In genomic region chr17:22520037-22520436, GRCm38 (mm10) we compare ENCODE assay signal across 22 mouse cellular contexts. TPM values are rescaled to one million over a fixed set of nuclear protein-coding genes. Genes with fewer than 3 reads are reported as not detected.
DNase-seq lines count a peak whose midpoint lies in the region; TF ChIP-seq lines count a peak whose summit lies in the region.
"Not testable (repeated sequence)": the region's sequence is repeated elsewhere in the genome, so short reads cannot be mapped to it uniquely, and the experiment has no call there.
"Had no signal": no experiment of that assay in that cellular context is flagged by ENCODE, and none has a peak within 500 bp of the region (broad histone marks: within the 10 kb centered on the region; RNA-seq: fewer than 3 reads in every experiment).

No protein-coding gene starts in this region.

- H3K4me1 ChIP-seq in ES-Bruce4 (ENCODE audit: control insufficient read depth, insufficient read depth, low read length); ES-E14 (ENCODE audit: control insufficient read depth in 2 of 2, insufficient read depth in 2 of 2, low read length in 2 of 2, poor library complexity in 1 of 2): not testable (repeated sequence)

- peak; percentile 54 for DNase-seq in ES-CJ7 (ENCODE audit: low read depth, low spot score)
- peak; percentile 44 for DNase-seq in ES-E14 (ENCODE audit: low read depth, low spot score)
- DNase-seq in R1 (ENCODE audit: low read depth, low spot score): peak; percentile 84
- DNase-seq in ZHBTc4 (ENCODE audit: low read depth, low spot score): peak; percentile 86

- not testable (repeated sequence) for TF ChIP-seq POLR2A in ES-Bruce4 (IDR thresholded peaks at IDR 0.05; ENCODE audit: insufficient read depth, low read length)

- not testable (repeated sequence) for H3K4me3 ChIP-seq in ES-Bruce4 (ENCODE audit: low read depth, low read length); ES-E14 (ENCODE audit: insufficient read depth in 1 of 2, low read depth in 1 of 2, low read length in 2 of 2, poor library complexity in 1 of 2, severe bottlenecking in 1 of 2)

- in situ Hi-C loops in ES-E14 (cut with MboI; ENCODE audit: low sequenced_read_pairs in 2 of 2, unreplicated experiment in 2 of 2): not testable (repeated sequence)

- H3K27me3 ChIP-seq in ES-Bruce4 (ENCODE audit: control insufficient read depth, insufficient read depth, low read length, poor library complexity, severe bottlenecking): not testable (repeated sequence)

- not testable (repeated sequence) for H3K9me3 ChIP-seq in ES-Bruce4 (replicated peaks; ENCODE audit: control insufficient read depth, insufficient read depth, low read length, poor library complexity, severe bottlenecking); ES-E14 (ENCODE audit: control insufficient read depth, insufficient read depth, low read depth, low read length)

- H3K36me3 ChIP-seq in ES-Bruce4 (ENCODE audit: control insufficient read depth, insufficient read depth, low read length, poor library complexity, severe bottlenecking); ES-E14 (ENCODE audit: control insufficient read depth, insufficient read depth, low read length, poor library complexity, severe bottlenecking): not testable (repeated sequence)

- not testable (repeated sequence) for TF ChIP-seq EP300 in ES-Bruce4 (IDR thresholded peaks at IDR 0.05; ENCODE audit: insufficient read depth, low read depth, low read length)

- not testable (repeated sequence) for H3K9ac ChIP-seq in ES-Bruce4 (ENCODE audit: low read depth, poor library complexity, severe bottlenecking); ES-E14 (ENCODE audit: insufficient read depth, low read depth, low read length, poor library complexity, severe bottlenecking)

- peak overlapping the region; percentile 97 for H3K27ac ChIP-seq in ES-Bruce4 (ENCODE audit: insufficient read depth, low read length)
- H3K27ac ChIP-seq in ES-E14 (ENCODE audit: insufficient read depth, low read depth, low read length, poor library complexity, severe bottlenecking): not testable (repeated sequence)

- TF ChIP-seq CTCF in ES-Bruce4 (IDR thresholded peaks at IDR 0.05; ENCODE audit: low read depth, low read length): not testable (repeated sequence)

RNA-seq across cellular contexts. Expression of gene Vmn2r111, which starts 53.2 kb away (rescaled TPM):
- polyA plus RNA-seq in ES-Bruce4 (2011; ENCODE audit: insufficient read depth, insufficient read length, low read depth, missing spikeins): not detected in 2 replicates
- total RNA-seq in ES-E14 (2012; rRNA removed): not detected in 2 replicates
- total RNA-seq: adrenal gland, adult 18-20 months; adrenal gland, adult 2 months; adrenal gland, adult 8-10 months; adrenal gland, postnatal 10 days; adrenal gland, postnatal 14 days; adrenal gland, postnatal 25 days; adrenal gland, postnatal 36 days; adrenal gland, postnatal 4 days; CH12.LX; MEL had no signal
- polyA plus RNA-seq: activated CD4-positive, CD25-positive, alpha-beta regulatory T cell, adult 4 months; adrenal gland, adult 2 months; brain, embryonic 14.5 days; C2C12; CD4-positive, CD25-positive, alpha-beta regulatory T cell, adult 4 months; cerebellum, adult 2 months; G1E; Patski had no signal
